Mouse (Mus musculus) adrenal gland, postnatal 14 days (tissue): ENCODE measurements around the gene Foxa2. TPM values are rescaled to one million over a fixed set of nuclear protein-coding genes. Genes with fewer than 3 reads are reported as not detected.

Experiments
- DNase-seq: peaks from one replicate; pipeline ENCODE4 v3.0.0; 2021; ENCODE audit warnings: mixed read lengths
- total RNA-seq: library from RNA; stranded (reverse); gene quantifications from 2 replicates; pipeline ENCODE4 v1.2.3, GENCODE M21; 2021

Gene Foxa2
- total RNA-seq, 1 experiment from 2014 or later = 6.6 TPM

DNA sequence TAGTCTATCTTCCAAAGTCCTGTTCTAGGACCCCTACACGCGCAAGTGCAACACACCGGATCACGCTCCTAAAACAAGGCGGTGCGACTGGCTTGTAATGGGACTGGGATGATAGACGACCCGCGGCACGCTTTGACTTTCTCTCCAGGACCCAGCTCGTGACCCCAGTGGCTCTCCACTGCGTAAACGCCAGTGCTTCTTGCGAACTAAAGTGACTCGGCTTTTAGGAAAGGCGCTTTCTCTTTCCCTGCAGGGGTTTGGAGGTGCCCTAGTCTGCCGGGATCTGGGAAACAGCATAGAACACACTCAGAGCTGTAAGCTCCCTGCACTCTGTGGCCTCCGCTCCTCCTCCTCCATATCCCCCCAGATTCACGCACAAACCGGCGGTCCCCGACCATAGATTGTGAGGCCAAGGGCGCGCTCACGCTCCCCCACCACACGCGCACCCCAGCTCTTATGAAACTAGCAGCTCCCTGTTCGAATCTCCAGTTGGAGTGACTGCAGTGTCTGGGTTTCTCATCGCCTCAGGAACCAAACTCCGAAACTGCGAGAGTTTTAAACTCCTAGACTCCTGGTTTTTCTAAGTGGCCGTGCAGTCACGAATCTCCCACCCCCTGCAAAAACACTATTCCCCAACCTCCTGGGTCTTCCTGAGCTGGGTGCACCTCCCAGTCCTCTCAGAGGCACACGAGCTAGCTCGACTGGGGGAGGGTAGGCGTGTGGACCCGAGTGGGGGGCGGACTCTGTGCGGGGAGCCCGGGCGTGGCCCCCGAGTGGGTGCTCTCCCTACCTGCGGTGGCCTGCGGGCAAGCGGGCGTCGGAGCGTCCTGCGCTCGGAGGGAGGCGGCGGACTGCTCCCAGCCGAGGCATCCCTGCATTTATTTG, 7.2 kb downstream of the Foxa2 start:
- DNase-seq = no peak

DNA sequence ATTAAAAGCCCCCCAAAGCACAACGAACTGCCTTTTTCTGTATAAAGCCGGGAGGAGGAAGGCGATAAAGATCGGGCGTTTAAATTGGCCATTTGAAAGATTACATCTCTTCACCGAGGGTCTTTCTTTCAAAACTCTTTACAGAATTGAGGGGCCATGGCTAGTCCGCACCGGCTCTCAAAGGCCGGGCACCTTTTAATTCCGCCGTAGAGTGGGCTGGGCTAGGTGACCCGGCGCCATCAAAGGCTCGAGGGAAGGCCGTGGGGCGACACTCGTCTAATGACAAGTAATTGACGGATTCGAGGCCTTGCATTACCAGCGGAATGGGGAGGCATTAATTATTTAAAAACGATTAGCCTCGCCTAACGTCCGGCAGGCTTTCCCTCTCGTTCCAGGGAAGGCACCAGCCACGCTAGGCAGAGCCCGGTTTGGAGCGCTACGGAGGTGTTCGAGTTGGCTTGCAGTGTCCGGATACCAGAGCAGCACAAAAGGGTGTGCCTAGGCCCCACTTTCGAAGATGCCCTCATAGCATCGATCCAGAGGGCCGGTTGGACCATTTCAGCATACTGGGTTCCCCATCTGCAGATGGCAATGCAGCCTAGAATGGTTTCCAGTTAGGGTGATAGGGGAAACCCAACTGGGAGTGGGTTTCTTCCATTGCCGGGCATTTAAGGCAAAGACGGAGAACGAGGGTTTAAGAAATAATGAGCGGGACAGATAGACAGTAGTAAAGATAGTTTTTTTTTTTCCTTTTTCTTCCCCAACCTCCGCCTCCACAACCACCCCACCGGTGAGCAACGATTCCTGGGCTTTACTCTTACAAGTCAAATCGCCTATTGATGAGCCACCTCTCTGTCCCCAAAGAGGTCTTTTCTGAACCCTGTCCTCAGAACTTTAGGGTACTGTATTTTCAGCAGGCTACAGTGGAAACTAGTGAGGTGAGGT, 8.1 kb downstream of the Foxa2 start:
- DNase-seq = no peak

DNA sequence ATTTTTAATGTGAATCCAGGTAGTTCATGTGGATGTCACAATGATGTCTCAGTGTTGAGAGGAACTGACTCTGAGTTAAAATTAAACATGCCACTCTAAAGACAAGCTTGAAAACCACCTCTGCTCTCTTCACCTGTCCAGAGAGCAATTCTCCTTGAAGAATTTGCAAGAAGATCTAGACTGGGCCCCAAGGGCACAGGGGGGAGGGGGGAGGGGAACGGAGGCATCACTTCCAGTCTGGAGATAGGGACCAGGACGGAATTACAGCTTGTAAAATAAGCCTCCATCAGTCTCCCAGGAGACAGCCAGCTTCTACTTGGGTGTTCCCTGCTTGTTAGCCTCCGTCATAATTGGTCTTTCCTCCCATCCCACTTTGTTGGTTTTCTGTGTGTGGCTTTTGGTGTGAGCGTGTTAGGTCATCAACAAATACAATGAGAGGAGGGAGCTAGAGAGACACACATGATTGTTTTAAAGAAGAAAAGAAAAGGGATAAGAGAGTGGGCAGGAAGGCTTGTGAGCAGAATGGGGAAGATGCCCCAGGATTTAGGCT, 10.1 kb downstream of the Foxa2 start:
- DNase-seq = no peak

DNA sequence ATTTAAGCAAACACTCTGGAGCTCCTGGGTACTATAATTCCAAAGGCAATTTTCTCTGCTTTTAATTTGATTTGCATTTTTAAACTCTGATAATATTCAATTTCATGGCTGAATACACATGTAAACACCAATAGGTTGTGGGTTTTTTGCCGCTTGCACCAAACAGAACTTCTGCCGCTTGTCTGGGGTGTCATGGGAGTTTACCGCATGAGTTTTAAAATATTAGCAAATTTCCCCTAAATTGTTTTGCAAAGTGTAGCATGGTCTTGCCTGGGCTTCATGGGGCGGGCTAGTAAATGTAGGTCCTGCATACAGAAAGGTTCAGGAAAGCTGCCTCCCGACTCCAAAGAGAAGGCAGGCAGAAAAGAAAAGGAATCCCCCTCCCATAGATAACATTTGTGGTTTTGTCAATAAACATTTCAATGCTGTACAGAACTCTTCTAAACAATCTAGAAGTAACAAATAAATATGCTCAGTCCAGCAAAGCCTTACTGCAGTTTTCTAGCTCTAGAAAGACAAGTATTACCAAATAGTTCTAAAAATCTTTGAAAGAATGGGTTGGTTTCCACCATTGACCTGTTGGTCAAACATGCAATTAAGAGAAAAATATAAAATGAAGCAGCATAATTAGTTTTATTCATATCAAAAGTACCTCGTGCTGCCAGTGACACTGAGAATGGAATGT, 15.6 kb downstream of the Foxa2 start:
- no peak for DNase-seq

DNA sequence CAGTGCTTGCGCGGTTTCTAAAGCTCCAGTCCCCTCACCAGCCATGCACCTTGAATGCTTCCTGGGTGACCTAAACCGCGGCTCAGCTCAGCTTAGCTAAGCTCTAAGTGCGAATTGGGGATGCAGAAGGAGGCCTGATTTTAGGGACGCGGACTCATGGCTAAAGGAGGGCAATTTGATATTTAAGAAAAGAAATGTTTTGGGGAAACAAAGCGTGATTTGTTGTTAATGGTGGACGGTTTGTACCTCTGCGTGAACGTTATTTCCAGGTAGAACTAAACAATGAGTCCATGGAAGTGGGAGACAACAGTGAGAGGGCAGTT, 16.2 kb downstream of the Foxa2 start:
- no peak for DNase-seq

DNA sequence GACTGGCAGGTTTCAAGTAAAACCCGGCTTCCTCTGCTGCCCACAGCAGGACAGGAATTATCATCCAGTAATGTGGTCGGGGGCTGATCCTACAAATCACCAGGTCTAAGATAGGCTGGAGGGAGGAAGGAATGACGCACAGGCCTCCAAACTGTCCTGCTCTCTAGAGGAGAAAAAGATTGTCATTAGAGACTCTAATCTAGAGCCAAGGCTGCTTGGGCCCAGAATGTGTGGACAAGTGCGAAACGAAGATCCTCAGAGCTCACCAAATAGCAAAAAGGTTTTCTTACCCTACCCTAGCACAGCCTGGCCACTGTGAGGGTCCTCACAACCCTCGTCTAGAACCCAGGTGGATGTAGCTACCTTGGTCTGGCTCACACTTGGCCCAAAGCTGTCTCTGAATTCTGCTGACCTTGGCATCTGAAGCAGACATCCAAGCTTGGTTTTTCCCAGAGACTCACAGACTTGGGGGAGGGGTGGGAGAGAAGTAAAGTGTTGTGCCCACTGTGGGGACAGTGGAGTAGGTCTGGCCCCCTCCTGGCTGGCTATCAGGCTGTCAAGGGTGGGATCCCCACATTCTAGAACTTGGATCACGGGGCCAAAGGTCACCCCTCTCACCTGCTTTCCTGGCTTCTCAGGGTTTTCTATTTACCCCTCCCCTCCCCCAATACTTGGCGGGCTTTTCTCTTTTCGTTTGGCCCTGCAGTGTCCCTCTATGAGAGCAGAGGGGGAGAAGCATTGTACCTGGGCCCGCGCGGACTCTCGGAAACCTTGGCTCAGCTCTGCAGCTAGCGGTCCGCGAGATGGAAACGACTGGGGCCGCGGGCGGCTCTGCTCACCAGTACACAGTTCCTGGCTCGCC, 16.8 kb downstream of the Foxa2 start:
- no peak for DNase-seq

DNA sequence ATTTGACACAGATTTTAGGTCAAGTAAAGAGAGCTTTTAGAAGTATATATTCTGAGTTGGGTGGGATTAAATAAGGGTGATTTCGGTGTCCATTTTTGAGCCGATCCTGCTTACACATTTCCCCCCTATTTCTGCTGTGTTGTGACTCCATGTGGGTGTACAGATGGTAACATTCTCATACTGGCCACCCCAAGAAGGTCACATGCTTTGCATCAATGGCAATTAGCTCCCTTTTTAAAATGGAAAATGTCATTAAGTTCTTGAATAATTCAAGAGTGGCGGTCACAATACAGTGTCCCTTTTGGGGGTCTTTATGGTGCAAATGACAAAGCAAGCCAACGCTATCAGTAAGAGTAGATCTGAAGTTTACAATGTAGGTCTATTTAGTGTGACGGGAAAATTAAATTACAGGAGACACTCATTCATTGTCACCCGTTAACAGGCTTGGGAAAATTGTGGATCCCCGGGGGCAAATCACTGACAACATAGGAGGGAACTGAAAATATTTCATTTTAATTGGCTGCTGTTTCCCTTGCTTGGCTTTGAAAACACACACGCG, 17.6 kb downstream of the Foxa2 start:
- no peak for DNase-seq

DNA sequence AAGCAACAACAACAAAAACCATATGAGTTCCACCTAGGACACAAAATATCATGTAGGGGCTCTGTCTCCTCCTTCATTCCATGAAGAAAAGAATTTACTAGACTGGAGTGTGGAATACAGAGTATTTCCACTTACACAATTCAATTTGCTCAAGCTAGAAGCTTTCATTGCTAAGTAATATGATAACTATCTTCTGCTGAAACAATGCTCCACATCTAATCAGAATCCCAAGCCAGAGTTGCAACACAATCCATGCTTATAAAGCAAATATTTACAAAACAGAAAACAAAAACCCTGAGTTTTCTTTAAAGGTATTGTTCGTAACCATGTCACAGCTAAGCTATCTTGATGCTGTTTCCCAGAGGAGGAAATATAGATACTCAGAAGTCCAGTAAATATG, 20.4 kb downstream of the Foxa2 start:
- no peak for DNase-seq

DNA sequence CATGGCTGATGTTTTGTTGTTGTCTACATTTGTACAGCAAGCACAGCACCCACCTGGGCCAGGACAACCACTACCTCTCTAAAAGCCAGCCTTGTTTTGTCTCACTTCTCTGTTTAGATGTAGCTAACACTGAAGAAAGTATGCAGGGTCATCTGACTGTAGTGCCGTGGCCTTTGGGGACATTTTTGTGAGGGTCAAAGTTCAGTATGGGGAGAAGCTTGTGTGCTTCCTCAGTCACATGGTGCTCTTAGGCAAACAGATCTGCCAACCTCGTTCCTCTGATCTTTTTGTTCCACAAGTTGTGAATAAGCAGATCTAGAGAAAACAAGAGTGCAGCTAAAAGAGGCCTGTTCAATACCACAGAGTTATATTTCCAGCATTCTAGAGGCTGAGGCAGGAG, 21.3 kb downstream of the Foxa2 start:
- DNase-seq = no peak

DNA sequence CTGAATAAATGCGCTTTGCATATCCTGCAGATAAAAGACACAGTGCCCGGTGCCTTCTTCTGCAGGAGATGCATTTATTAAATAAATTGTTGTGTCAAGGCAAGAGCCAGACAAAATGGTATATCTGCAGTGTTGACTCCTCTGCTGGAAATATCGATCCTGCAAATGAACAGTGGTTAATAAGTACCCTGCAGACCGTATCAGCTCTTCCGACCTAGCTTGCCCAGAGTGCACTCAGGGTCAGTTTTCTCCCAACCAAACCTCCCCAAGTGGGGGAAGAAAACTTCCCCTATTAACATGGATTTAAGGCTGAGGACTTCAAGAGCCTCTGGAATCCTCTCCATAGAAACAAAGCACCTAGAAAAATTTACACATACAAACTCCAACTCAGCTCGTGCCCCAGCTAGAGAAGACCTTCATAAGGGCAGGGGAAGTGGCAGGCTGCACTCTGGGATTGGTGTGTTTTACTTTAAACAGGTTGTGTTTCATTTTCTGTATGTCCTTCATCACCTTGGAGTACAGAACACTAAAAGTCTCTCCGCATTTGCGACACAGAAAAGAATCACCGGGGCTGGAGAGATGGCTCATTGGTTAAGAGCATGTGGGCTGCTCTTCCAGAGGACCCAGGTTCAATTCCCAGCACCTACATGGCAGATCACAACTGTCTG, 22.4 kb downstream of the Foxa2 start:
- no peak for DNase-seq

DNA sequence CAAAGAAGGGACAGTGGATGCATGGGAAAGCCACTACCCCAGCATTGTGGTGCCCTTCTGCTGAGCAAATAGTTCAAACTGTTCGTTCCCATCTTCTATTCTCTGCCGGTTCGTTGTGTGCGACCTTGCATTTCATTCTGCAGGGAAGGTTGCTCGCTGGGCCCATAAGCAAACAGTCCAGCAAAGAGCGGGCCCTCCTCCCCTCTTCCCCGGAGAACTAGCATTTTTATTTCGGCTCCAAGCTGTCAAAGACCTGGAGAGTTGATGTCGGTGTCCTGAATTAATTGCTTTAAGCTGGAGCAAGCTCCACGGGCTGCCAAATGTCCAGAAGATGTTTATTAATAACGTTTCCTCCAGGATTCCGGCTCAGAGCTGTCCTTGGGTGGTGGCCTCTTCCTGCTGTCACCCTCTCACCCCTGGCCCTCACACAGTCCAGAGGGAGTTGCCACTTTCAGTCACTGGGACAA, 23.4 kb downstream of the Foxa2 start:
- no peak for DNase-seq

DNA sequence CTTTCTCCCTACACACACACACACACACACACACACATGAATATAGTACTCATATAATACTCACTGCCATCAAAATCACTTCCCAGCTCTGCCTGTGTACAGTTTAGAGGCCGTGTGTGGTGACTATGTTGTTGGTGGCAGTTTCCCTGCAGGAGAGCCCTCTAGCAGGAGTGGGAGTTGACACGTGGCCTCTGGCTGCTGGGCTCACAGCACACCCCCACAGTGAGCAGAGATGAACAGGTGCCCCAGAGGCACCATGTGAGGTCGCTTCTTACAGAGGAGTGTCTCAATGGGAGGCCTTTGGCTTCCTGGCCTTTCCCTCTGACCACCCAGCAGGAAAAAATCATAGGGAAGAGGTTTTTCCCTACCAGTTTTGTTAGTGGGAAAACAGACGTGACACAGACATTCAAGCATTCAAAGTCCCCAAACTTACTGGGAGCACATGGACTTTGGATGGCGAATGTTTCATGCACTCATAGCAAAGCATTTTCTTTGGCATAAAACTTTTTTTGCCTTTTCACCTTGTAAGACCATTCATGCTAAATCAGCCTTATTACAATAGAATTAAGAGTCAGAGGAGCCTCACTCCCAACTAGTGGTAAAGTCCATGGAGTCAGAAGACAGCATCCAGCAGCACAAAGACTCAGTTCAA, 24.7 kb downstream of the Foxa2 start:
- no peak for DNase-seq

DNA sequence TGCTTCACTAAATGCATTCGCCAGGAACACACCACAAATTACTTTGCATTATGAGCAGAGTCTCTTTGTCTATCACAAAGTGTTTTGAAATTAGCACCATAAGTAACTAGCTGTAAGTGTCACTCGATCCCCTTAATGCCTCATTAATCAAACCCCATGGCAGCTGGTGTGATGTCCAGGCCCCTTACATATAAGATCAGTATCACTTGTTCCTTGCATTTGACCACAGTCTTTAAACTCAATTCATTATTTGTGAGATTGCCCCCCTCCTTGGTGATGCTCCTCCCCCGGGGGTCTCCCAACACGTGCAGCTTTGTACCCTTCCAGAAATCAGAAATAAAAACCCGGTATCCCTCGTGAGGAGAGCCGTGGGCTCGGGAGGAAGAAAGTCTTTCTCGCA, 25.8 kb downstream of the Foxa2 start:
- no peak for DNase-seq

DNA sequence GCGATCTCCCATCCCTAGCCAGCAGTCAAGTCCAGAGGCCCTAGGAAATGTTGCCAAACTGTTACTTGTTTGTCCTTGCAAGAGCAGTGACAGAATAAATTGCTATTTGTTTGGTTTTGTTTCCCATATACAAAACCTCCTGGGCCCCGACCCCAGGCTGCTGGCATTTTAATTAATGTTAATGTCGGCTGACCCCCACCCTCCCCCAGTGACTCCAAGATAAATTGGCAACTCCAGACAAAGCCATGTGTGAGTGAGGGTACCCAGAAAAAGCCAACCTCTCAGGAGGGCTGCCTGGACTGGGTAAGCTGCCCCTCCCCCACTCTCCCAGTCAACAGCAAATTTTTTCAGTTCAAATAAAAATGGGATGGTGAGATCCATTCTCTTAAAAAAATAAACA, 26.6 kb downstream of the Foxa2 start:
- no peak for DNase-seq

DNA sequence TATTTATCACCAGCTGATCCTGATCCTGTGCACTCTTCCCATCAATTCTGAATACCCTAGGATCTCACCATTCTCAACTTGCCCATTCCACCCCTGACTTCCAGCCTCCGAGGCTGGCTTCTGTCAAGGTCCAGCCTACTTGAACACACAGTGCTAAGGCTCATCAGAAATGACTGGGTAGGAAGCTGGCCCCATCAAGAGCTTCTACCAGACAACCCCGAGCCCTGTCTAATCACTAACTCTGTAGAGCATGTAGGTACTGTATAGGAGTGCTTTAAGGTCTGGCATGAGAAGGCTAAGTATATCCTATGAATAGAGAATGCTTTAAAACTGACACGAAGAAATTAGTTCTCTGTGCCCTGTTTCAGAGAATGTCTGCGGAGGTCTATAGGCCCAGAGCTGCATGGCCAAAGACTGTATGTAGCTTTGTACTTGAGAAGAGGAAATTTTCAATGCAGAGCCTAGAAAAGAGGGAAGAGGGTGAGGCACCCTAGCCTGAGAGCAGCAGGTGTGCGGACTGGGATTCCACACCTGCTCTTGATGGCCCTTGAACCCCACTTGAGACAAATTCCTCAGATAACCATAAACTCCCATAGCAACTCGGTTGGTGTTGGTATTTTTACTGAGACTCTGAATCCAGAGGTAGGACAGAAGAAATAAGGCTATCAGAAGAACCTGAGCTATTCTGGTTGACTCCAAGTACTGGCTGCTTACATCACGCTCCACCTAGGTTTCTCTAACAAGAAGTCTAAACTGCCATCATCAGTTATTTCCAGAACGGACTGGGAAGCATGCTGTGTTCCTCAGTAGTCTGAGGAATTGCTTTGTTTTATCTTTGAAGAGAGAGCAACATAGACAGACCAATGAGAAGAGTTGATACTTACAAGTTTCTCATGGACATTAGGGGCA, 28.7 kb downstream of the Foxa2 start:
- no peak for DNase-seq

DNA sequence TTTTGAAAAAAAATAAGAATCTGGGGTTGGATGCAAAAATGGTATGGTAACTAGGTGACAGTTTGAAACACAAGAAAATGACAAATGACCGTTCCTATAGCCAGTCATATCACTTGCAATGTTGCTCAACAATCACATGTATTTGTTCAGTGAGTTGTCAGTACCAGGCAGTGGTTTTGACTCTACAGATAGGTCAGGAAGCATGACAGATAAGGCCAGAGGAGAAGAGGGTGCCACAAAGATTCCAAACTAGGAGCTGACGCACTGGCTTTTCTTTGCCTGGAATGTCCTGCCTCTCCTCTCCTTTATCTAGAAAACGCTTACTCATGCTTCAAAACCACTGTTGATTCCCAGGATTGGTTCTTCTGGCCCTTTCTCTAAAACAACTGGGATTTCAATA, 33.4 kb downstream of the Foxa2 start:
- no peak for DNase-seq

DNA sequence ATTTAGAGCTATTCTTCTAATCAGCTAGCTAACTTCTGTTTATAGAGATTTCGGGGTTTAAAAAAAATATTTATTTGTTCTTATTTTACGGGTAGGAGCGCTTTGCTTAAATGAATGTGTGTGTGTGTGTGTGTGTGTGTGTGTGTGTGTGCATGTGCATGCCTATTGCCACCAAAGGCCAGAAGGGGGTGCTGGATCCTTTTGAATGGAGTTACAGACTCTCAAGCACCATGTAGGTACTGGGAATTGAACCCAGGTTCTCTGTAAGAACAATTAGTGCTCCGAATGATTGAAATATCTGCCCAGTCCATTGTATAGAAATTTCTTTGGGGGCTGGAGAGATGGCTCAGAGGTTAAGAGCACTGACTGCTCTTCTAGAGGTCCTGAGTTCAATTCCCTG, 37.7 kb downstream of the Foxa2 start:
- DNase-seq = no peak

DNA sequence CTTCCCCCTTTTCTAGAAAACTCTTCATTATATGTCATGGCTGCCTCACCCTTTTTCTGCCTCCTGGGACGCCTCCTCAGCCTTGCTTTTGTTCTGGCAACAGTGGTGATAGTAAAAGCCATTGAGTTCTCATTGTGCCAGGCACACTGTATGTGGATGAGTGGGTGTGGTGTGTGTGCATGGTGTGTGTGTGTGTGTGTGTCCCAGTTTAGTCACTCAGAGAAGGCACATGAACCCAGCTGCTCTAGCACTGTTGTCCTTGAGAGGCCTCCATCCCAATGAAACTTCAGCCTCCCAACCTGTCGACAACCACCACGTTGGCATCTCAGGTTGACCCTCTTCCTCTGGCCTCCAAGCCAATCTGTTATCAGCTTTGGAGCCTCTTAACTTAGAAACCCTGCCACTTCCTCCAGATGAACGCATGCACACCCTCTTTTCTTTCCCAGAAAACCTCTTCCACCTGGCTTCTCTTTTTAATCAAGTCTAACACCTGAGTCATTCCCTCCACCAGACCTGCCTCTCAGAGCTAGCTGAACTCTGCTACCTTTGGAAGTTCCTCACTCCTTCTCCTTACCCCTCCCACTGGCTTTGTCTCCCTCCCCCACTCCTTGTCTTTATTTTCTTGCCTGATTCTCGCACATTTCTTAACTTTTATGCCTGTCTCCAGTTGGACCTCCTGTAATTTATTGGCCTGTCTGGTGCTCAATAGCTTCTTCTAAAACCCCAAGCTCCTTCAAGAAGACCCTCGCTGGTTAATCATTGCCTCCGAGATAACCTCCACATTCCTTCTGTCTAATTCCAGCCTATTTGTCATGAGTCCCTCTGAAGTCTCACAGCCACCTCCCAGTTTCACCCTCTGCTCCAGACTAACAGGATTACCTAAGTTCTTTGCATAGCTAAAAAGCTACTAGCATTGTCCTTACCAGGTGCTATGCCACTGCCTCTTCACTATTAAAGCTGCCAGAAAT, 41.9 kb downstream of the Foxa2 start:
- no peak for DNase-seq
